Mouse (Mus musculus) hindbrain, embryonic 15.5 days (tissue): ENCODE results near the gene Dlk1. TPM values are rescaled to one million over a fixed set of nuclear protein-coding genes. Genes with fewer than 3 reads are reported as not detected.
A peak's percentile ranks its signal among the peaks of the same experiment; 100 is the strongest.
"Not testable (repeated sequence)": the region's sequence is repeated elsewhere in the genome, so short reads cannot be mapped to it uniquely, and the experiment has no call there.

Source experiments
- ATAC-seq: fragments of 200-750 bp; cut with Nextera tagmentation; 2 replicates; pipeline ENCODE4 v1.8.0; 2017; ENCODE audit warnings: low read depth, moderate number of reproducible peaks, moderate TSS enrichment; ENCODE audit not compliant: low FRiP score
- H3K27ac ChIP-seq: fragments of 300-500 bp; sonication (generic); replicated peaks from 2 replicates; pipeline ENCODE4 v1.5.1; 2015; ENCODE audit warnings: mild to moderate bottlenecking, inconsistent platforms
- H3K27me3 ChIP-seq: fragments of 300-500 bp; sonication (generic); 2 replicates; pipeline ENCODE4 v1.6.1; 2015; ENCODE audit warnings: control low read depth, inconsistent platforms
- H3K36me3 ChIP-seq: fragments of 300-500 bp; sonication (generic); 2 replicates; pipeline ENCODE4 v1.6.1; 2015; ENCODE audit warnings: control low read depth, inconsistent platforms
- H3K4me1 ChIP-seq: fragments of 300-500 bp; sonication (generic); replicated peaks from 2 replicates; pipeline ENCODE4 v1.6.1; 2015; ENCODE audit warnings: control low read depth, inconsistent platforms
- H3K4me2 ChIP-seq: fragments of 300-500 bp; sonication (generic); 2 replicates; pipeline ENCODE4 v1.6.1; 2015; ENCODE audit warnings: moderate library complexity, mild to moderate bottlenecking, inconsistent platforms
- H3K4me3 ChIP-seq: fragments of 300-500 bp; sonication (generic); 2 replicates; pipeline ENCODE4 v1.5.1; 2015; ENCODE audit warnings: mild to moderate bottlenecking, inconsistent platforms
- H3K9ac ChIP-seq: fragments of 300-500 bp; sonication (generic); 2 replicates; pipeline ENCODE4 v1.6.1; 2015; ENCODE audit warnings: inconsistent platforms
- H3K9me3 ChIP-seq: fragments of 300-500 bp; sonication (generic); 2 replicates; pipeline ENCODE4 v1.6.1; 2016; ENCODE audit warnings: control low read depth, inconsistent platforms
- WGBS: fragments of 180-500 bp; shearing (Covaris S2); methylation state at CpG from one replicate; pipeline ENCODE4 v1.1.7; 2015; 5-methylcytosine and 5-hydroxymethylcytosine counted together
- polyA plus RNA-seq: library from polyadenylated mRNA; unstranded; fragments of >200 nt; fragmentation: Nextera tagmentation; extraction: Ambion mirVana; gene quantifications from 2 replicates; pipeline ENCODE4 v1.2.1, GENCODE M21; 2015

Gene Dlk1
- polyA plus RNA-seq, 1 experiment from 2014 or later, result 56.8 TPM

DNA sequence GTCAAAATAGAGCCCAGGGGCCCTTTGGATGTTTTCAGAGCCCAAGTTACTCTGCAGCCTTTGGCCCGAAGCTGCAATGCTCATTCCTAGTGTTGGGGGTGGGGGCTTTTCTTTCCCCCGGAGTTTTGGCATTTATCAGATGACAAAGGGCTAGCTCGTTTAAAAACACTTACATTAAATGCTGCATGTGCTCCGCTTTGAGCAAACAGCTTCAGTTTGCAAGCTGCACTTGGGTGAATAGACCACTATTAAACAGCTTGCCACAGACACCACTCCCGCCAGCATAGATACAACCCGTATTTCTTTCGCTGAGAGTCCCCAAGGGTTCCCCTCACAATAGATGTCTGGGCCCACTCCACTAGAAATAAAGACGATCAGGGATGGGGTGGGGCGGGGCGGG lies 6.3 kb downstream of the Dlk1 start:
- no peak for ATAC-seq
- H3K4me2 ChIP-seq, result peak overlapping the region; percentile 44; the same call in 1 of the 2 replicates
- H3K4me3 ChIP-seq, result no peak overlapping the region
- peaks cover 30% of the 10 kb centered on the region for H3K4me1 ChIP-seq
- H3K36me3 ChIP-seq, result no peaks in the 10 kb centered on the region
- H3K27ac ChIP-seq, result no peak overlapping the region
- H3K27me3 ChIP-seq, result peaks cover 34% of the 10 kb centered on the region
- WGBS, result 12% methylated on average over 10 of the region's 10 CpGs
- no peaks in the 10 kb centered on the region for H3K9me3 ChIP-seq
- no peak overlapping the region for H3K9ac ChIP-seq

DNA sequence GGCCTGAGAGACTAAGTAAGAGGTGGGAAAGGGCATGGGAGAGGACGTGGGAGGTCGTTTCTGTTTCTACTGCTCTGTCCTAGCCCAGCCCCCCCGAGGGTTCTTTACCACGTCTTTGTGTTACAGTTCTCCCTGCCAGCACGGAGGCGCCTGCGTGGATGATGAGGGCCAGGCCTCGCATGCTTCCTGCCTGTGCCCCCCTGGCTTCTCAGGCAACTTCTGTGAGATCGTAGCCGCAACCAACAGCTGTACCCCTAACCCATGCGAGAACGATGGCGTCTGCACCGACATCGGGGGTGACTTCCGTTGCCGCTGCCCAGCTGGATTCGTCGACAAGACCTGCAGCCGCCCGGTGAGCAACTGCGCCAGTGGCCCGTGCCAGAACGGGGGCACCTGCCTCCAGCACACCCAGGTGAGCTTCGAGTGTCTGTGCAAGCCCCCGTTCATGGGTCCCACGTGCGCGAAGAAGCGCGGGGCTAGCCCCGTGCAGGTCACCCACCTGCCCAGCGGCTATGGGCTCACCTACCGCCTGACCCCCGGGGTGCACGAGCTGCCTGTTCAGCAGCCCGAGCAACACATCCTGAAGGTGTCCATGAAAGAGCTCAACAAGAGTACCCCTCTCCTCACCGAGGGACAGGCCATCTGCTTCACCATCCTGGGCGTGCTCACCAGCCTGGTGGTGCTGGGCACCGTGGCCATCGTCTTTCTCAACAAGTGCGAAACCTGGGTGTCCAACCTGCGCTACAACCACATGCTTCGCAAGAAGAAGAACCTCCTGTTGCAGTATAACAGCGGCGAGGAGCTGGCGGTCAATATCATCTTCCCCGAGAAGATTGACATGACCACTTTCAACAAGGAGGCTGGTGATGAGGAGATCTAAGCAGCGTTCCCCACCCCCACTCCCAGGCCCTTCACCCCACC lies 7.1 kb downstream of the Dlk1 start:
- no peak overlapping the region for H3K27ac ChIP-seq
- H3K4me3 ChIP-seq, result peak overlapping the region; percentile 18
- peak overlapping the region; percentile 44 for H3K4me2 ChIP-seq
- H3K4me1 ChIP-seq, result peaks cover 30% of the 10 kb centered on the region
- no peak overlapping the region for H3K9ac ChIP-seq
- H3K27me3 ChIP-seq, result peaks cover 25% of the 10 kb centered on the region
- H3K9me3 ChIP-seq, result no peaks in the 10 kb centered on the region
- WGBS, result 30% methylated on average over 49 of the region's 49 CpGs
- H3K36me3 ChIP-seq, result no peaks in the 10 kb centered on the region
- no peak for ATAC-seq

DNA sequence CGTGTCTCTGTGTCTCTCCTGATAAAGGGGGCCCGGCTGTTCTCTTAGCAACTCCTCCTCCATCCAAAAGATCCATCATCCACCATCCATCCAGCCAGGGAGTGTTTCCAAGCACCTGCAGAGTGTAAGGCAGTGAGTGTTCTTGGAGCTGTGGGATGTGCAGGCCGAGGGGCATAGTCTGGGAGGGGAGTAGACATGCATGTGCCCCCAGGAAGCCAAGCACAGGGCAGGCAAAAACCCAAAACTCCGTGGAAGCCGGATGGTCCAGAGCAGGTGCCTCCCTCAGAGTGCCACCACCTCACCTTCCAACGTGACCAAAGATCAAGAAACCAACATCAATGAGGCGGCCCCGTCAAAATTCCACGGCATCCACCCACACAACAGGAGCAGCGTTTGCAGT lies 10.0 kb downstream of the Dlk1 start:
- Histone ChIP-seq H3K36me3 (no peaks in the 10 kb centered on the region), H3K9me3 (no peaks in the 10 kb centered on the region), H3K9ac (no peak overlapping the region), H3K4me3 (no peak overlapping the region), H3K4me1 (peaks cover 19% of the 10 kb centered on the region), H3K27ac (no peak overlapping the region), H3K27me3 (peaks cover 24% of the 10 kb centered on the region), H3K4me2 (no peak overlapping the region)
- ATAC-seq, result no peak
- 74% methylated on average over 10 of the region's 10 CpGs for WGBS

DNA sequence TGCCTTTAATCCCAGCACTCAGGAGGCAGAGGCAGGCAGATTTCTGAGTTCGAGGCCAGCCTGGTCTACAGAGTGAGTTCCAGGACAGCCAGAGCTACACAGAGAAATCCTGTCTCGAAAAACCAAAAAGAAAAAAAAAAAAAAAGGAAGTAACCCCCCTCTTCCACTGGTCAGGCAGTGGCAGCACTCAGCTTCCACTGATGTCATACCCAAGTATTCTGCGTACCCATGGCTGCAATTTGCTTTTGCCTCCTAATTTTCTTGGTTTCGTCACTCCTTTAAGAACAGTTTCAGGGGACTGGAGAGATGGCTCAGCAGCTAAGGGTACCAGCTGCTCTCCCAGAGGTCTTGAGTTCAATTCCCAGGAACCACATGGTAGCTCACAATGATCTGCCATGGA lies 14.8 kb downstream of the Dlk1 start:
- 87% methylated on average over 4 of the region's 4 CpGs for WGBS
- not testable (repeated sequence) for H3K27ac ChIP-seq, H3K9me3 ChIP-seq, H3K9ac ChIP-seq, H3K4me3 ChIP-seq, H3K36me3 ChIP-seq, H3K27me3 ChIP-seq, H3K4me1 ChIP-seq, H3K4me2 ChIP-seq, ATAC-seq

DNA sequence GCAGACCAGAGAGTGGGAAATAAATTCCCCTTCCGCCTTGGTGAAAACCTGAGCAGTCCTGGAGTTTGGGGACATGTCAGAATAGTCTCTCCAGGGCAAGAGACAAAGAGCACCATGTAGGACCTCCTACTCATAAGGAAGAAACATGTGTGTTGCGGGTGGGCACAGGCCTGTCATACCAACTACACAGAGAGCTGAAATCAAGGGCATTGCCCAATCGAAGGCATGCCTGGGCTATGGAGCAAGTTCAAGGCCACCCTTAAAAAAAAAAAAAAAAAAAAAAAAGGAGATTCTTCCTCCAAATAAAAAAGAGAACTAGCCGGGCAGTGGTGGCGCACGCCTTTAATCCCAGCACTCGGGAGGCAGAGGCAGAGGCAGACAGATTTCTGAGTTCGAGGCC lies 17.2 kb downstream of the Dlk1 start:
- Histone ChIP-seq H3K9me3 (no peaks in the 10 kb centered on the region), H3K27me3 (no peaks in the 10 kb centered on the region), H3K9ac (no peak overlapping the region), H3K27ac (no peak overlapping the region), H3K4me1 (no peaks in the 10 kb centered on the region), H3K4me3 (no peak overlapping the region), H3K4me2 (no peak overlapping the region), H3K36me3 (no peaks in the 10 kb centered on the region)
- 90% methylated on average over 8 of the region's 8 CpGs for WGBS
- no peak for ATAC-seq

DNA sequence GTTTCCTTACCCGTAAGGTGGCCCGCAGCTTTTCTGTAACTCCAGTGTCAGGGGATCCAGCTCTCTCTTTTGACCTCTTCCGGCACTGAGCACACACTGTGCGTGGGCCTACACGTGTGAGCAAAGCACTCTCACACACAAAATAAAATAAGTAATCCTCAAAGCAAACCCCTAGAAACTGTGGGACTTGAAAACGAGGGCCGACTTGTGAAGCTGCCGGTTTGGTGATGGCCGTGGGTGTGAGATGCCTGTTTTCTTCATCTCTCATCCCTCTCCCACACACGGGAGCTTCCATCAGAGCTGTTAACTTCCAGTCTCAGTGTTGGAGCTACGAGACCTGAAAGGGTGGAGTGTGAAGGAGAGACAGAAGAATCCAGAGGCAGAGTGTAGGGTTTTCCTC lies 20.0 kb downstream of the Dlk1 start:
- no peaks in the 10 kb centered on the region for H3K27me3 ChIP-seq
- WGBS, result 92% methylated on average over 11 of the region's 11 CpGs
- no peak for ATAC-seq
- H3K4me1 ChIP-seq, result no peaks in the 10 kb centered on the region
- H3K9me3 ChIP-seq, result no peaks in the 10 kb centered on the region
- no peak overlapping the region for H3K4me2 ChIP-seq
- no peaks in the 10 kb centered on the region for H3K36me3 ChIP-seq
- H3K9ac ChIP-seq, result no peak overlapping the region
- no peak overlapping the region for H3K4me3 ChIP-seq
- no peak overlapping the region for H3K27ac ChIP-seq

DNA sequence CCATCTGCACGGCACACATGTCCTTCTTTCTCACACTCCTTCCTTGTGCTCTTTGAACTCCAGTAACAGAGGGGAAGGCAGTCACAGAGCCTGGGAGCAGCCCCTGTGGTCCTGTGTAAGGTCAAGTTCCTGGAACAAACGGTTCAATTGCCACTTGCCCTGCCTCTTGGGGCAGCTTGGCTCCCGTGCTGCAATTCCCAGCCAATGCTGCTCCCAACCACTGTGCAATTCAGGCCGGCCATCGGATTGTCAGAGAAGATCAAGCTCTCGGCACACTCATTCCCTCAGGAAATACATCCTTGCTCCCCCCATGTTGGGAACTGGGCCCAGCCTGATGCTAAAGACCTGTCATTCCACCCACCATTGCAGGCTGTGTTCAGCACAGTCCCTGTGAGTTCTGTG lies 21.0 kb downstream of the Dlk1 start:
- no peak overlapping the region for H3K27ac ChIP-seq
- H3K36me3 ChIP-seq, result no peaks in the 10 kb centered on the region
- no peak overlapping the region for H3K4me2 ChIP-seq
- H3K4me3 ChIP-seq, result no peak overlapping the region
- no peak for ATAC-seq
- H3K27me3 ChIP-seq, result no peaks in the 10 kb centered on the region
- 48% methylated on average over 6 of the region's 6 CpGs for WGBS
- no peaks in the 10 kb centered on the region for H3K9me3 ChIP-seq
- no peaks in the 10 kb centered on the region for H3K4me1 ChIP-seq
- H3K9ac ChIP-seq, result no peak overlapping the region

DNA sequence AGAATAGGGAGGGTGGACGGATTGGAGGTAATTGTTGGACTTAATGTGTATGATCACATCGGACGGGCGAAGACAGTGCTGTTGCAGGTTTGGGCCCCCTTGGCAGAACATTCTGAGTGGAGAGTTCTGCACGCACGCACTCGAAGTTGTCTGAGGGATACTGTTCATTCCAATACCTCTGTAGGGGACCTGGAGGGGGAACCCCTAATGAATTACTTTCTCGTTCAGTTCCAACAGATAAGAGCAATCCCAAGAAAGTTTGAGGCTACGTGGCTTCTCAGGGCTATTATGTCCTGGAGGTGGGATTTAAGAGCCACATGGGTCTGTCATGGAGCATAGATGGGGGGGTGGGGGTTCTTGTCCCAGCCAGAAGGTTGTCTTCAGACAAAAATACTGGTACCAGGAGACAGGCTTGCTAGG lies 21.6 kb downstream of the Dlk1 start:
- Histone ChIP-seq H3K4me2 (no peak overlapping the region), H3K9ac (no peak overlapping the region), H3K27ac (no peak overlapping the region), H3K4me3 (no peak overlapping the region), H3K27me3 (no peaks in the 10 kb centered on the region), H3K9me3 (no peaks in the 10 kb centered on the region), H3K36me3 (no peaks in the 10 kb centered on the region), H3K4me1 (no peaks in the 10 kb centered on the region)
- ATAC-seq, result no peak
- 89% methylated on average over 9 of the region's 9 CpGs for WGBS

DNA sequence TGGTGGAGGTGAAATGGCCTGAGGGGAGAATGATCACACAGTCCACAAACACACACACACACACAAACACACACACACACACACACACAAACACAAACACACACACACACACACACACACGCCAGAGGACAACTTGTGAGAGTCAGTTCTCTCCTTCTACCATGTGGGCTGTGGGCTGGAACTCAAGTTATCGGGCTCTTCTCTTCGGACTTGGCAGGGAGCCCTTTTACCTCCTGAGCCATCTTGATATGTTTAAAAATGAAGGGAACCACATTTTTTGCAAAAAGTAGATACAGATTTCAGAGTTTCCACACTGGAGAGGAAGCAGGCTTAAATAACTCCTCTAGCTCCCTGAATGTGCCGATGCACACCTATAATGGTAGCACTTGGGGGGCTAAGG lies 22.9 kb downstream of the Dlk1 start:
- Histone ChIP-seq H3K4me2 (no peak overlapping the region), H3K27ac (no peak overlapping the region), H3K9ac (no peak overlapping the region), H3K36me3 (no peaks in the 10 kb centered on the region), H3K9me3 (no peaks in the 10 kb centered on the region), H3K4me3 (no peak overlapping the region), H3K4me1 (no peaks in the 10 kb centered on the region), H3K27me3 (no peaks in the 10 kb centered on the region)
- 84% methylated on average over 4 of the region's 4 CpGs for WGBS
- ATAC-seq, result no peak

DNA sequence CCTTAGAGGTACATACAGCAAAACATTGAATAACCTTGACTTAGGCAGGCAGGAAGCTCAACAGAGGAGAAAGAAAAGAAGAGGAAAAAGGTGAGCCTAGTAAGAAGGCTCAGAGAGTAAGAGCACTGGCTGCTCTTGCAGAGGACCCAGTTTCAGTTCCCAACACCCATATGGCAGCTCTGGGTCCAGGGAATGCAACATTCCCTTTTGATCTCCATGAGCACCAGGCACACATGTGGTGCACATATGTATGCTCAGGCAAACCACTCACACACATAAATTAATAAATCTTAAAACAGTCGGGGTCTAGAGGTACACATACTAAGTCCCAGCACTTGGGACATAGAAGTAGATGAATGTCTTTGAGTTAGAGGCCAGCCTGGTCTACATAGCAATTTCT lies 33.9 kb downstream of the Dlk1 start:
- ATAC-seq, result not testable (repeated sequence)

DNA sequence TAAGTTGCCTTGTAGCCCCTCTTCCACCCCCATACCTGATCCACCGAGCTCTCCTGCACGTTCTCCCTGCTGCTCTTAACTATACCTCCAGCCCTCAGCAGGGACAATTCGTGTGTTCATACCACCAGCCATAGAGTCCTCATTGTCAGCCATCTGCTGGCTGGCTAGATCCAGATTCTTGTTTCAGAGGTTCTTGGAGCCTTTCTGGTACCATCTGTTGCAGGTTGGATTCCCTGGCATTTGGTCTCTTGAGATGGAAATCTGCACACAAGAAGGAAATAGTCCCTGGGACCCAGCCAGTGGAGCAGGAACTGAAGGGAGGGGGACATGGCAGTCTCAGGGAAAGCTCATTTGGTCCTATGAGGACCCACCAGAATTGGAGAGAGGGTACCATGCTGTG lies 39.1 kb downstream of the Dlk1 start:
- ATAC-seq, result no peak
- Histone ChIP-seq H3K4me1 (no peaks in the 10 kb centered on the region), H3K9ac (no peak overlapping the region), H3K9me3 (no peaks in the 10 kb centered on the region), H3K4me3 (no peak overlapping the region), H3K27ac (no peak overlapping the region), H3K36me3 (no peaks in the 10 kb centered on the region), H3K27me3 (no peaks in the 10 kb centered on the region), H3K4me2 (no peak overlapping the region)
- WGBS, result 70% methylated on average over 3 of the region's 3 CpGs

More for the DNA sequence above, 33.9 kb downstream of the Dlk1 start:
- not testable (repeated sequence) for H3K9me3 ChIP-seq, H3K36me3 ChIP-seq, H3K27ac ChIP-seq, H3K4me3 ChIP-seq, H3K4me2 ChIP-seq, H3K9ac ChIP-seq, H3K27me3 ChIP-seq, H3K4me1 ChIP-seq
- 84% methylated on average over 1 of the region's 1 CpGs for WGBS

DNA sequence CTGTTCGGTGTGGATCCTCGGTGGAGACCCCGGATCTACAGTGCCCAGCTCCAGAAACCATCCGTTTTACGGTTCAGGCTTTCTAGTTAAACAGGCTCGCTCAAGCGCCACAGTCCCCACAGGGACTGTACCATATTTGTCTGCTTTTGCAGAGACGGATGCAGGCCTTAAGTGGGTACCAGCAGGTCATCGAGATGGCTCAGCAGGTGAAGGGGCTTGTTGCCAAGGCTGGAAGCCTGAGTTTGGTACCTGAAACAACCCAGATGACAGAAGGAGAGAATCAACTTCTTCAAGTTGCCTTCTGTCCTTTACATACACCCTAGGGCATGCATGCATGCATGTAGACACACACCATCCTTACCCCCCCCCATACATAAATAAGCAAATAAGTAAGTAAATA lies 40.8 kb downstream of the Dlk1 start:
- Histone ChIP-seq H3K4me3 (no peak overlapping the region), H3K27ac (no peak overlapping the region), H3K4me1 (no peaks in the 10 kb centered on the region), H3K9ac (no peak overlapping the region), H3K36me3 (no peaks in the 10 kb centered on the region), H3K9me3 (no peaks in the 10 kb centered on the region), H3K4me2 (no peak overlapping the region), H3K27me3 (no peaks in the 10 kb centered on the region)
- no peak for ATAC-seq
- 79% methylated on average over 9 of the region's 9 CpGs for WGBS
